Mouse (Mus musculus): ENCODE results near the gene Ddx54. TPM values are rescaled to one million over a fixed set of nuclear protein-coding genes. Genes with fewer than 3 reads are reported as not detected.

Gene Ddx54
- polyA plus RNA-seq, 1 experiment from 2014 or later, result 27.1 TPM

DNA sequence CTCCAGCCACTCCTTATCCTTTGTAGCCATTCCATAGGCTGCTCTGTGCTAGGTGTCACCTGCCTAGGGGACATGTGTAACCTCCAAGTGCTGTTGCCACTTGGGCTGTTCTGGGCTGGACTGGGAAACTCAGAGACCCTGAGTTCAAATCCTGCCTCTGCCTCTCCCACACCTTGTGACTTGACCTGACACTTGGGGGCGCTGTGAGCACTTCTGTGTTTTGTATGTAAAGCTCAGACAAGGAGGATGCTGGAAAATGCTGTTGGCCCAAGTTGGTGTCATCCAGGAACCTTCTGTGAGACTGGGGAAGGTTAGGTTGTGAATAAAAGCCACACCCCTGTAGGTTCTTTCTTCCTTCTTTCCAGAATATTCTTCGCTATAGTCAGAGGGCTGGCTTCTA lies 52.3 kb downstream of the Ddx54 start:
- H3K9ac ChIP-seq (replicated peaks; ENCODE audit: low read depth, low read length), result no peak overlapping the region
- H3K27me3 ChIP-seq (ENCODE audit: control insufficient read depth, insufficient read depth, low read length), result no peaks in the 10 kb centered on the region
- 47% methylated on average over 2 of the region's 2 CpGs for WGBS
- H3K4me3 ChIP-seq (ENCODE audit: low read depth, low read length), result no peak overlapping the region
- H3K4me2 ChIP-seq (replicated peaks; ENCODE audit: low read depth, low read length), result no peak overlapping the region
- no peaks in the 10 kb centered on the region for H3K36me3 ChIP-seq (ENCODE audit: control insufficient read depth, insufficient read depth, low read length)
- no peak for ATAC-seq (ENCODE audit: insufficient number of reproducible peaks, insufficient read depth, low FRiP score, low read depth)
- H3K9me3 ChIP-seq (ENCODE audit: control insufficient read depth, low read depth, low read length), result no peaks in the 10 kb centered on the region
- no peaks in the 10 kb centered on the region for H3K4me1 ChIP-seq (ENCODE audit: control insufficient read depth, insufficient read depth, low read length)
- no peak overlapping the region for H3K27ac ChIP-seq (ENCODE audit: low read length)

- H3K36me3 ChIP-seq (ENCODE audit: control insufficient read depth, insufficient read depth, low read length), result no peaks in the 10 kb centered on the region
- H3K9ac ChIP-seq (replicated peaks; ENCODE audit: low read depth, low read length), result no peak overlapping the region
- H3K27me3 ChIP-seq (ENCODE audit: control insufficient read depth, insufficient read depth, low read length), result no peaks in the 10 kb centered on the region
- H3K4me3 ChIP-seq (ENCODE audit: low read depth, low read length), result no peak overlapping the region
- H3K9me3 ChIP-seq (ENCODE audit: control insufficient read depth, low read depth, low read length), result no peaks in the 10 kb centered on the region
- no peaks in the 10 kb centered on the region for H3K4me1 ChIP-seq (ENCODE audit: control insufficient read depth, insufficient read depth, low read length)
- no peak overlapping the region for H3K4me2 ChIP-seq (replicated peaks; ENCODE audit: low read depth, low read length)
- 66% methylated on average over 7 of the region's 7 CpGs for WGBS
- no peak overlapping the region for H3K27ac ChIP-seq (ENCODE audit: low read length)
- no peak for ATAC-seq (ENCODE audit: insufficient number of reproducible peaks, insufficient read depth, low FRiP score, low read depth)
These were observed 56.2 kb downstream of the Ddx54 start for GRCm38 (mm10) chr5:120668761-120669160.

DNA sequence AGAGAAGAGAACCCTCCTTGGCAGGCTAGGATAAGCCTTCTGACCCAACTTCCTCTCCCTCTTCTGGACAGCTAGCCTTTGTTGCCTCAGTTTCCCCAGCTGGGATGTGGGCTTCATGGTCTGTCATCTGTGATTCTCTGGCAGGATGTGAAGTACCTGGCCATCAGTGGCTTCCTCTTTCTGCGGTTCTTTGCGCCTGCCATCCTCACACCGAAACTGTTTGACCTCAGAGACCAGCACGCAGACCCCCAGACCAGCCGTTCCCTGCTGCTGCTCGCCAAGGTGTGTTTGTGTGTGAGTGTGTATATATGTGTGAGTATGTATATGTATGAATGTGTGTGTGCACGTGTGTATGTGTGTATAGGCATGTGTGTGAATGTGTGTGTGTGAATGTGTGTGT lies 57.6 kb downstream of the Ddx54 start:
- no peaks in the 10 kb centered on the region for H3K36me3 ChIP-seq (ENCODE audit: control insufficient read depth, insufficient read depth, low read length)
- no peak overlapping the region for H3K4me2 ChIP-seq (replicated peaks; ENCODE audit: low read depth, low read length)
- no peak overlapping the region for H3K4me3 ChIP-seq (ENCODE audit: low read depth, low read length)
- no peaks in the 10 kb centered on the region for H3K9me3 ChIP-seq (ENCODE audit: control insufficient read depth, low read depth, low read length)
- no peaks in the 10 kb centered on the region for H3K27me3 ChIP-seq (ENCODE audit: control insufficient read depth, insufficient read depth, low read length)
- H3K9ac ChIP-seq (replicated peaks; ENCODE audit: low read depth, low read length), result no peak overlapping the region
- H3K27ac ChIP-seq (ENCODE audit: low read length), result no peak overlapping the region
- no peak for ATAC-seq (ENCODE audit: insufficient number of reproducible peaks, insufficient read depth, low FRiP score, low read depth)
- H3K4me1 ChIP-seq (ENCODE audit: control insufficient read depth, insufficient read depth, low read length), result 0 out of 2 replicates have a peak, but pooled peaks cover 2% of the 10 kb centered on the region
- WGBS, result 90% methylated on average over 7 of the region's 7 CpGs

GRCm38 (mm10) chr5:120671865-120672264 lies 59.3 kb downstream of the Ddx54 start:
- Histone ChIP-seq H3K4me2 (replicated peaks; ENCODE audit: low read depth, low read length) (no peak overlapping the region), H3K27me3 (ENCODE audit: control insufficient read depth, insufficient read depth, low read length) (no peaks in the 10 kb centered on the region), H3K27ac (ENCODE audit: low read length) (no peak overlapping the region), H3K4me1 (ENCODE audit: control insufficient read depth, insufficient read depth, low read length) (0 out of 2 replicates have a peak, but pooled peaks cover 2% of the 10 kb centered on the region), H3K36me3 (ENCODE audit: control insufficient read depth, insufficient read depth, low read length) (no peaks in the 10 kb centered on the region), H3K9ac (replicated peaks; ENCODE audit: low read depth, low read length) (no peak overlapping the region), H3K4me3 (ENCODE audit: low read depth, low read length) (no peak overlapping the region), H3K9me3 (ENCODE audit: control insufficient read depth, low read depth, low read length) (no peaks in the 10 kb centered on the region)
- ATAC-seq (ENCODE audit: insufficient number of reproducible peaks, insufficient read depth, low FRiP score, low read depth), result no peak
- 82% methylated on average over 3 of the region's 3 CpGs for WGBS

- Histone ChIP-seq H3K9ac (replicated peaks; ENCODE audit: low read depth, low read length) (no peak overlapping the region), H3K4me2 (replicated peaks; ENCODE audit: low read depth, low read length) (no peak overlapping the region), H3K4me3 (ENCODE audit: low read depth, low read length) (no peak overlapping the region), H3K9me3 (ENCODE audit: control insufficient read depth, low read depth, low read length) (no peaks in the 10 kb centered on the region), H3K27ac (ENCODE audit: low read length) (no peak overlapping the region), H3K36me3 (ENCODE audit: control insufficient read depth, insufficient read depth, low read length) (no peaks in the 10 kb centered on the region), H3K27me3 (ENCODE audit: control insufficient read depth, insufficient read depth, low read length) (no peaks in the 10 kb centered on the region), H3K4me1 (ENCODE audit: control insufficient read depth, insufficient read depth, low read length) (0 out of 2 replicates have a peak, but pooled peaks cover 2% of the 10 kb centered on the region)
- WGBS, result 5% methylated on average over 12 of the region's 12 CpGs
- no peak for ATAC-seq (ENCODE audit: insufficient number of reproducible peaks, insufficient read depth, low FRiP score, low read depth)
These were observed 61.1 kb downstream of the Ddx54 start for GRCm38 (mm10) chr5:120673626-120674025.

- H3K27ac ChIP-seq (ENCODE audit: low read length), result no peak overlapping the region
- peaks cover 4% of the 10 kb centered on the region; the same call in 1 of the 2 replicates for H3K4me1 ChIP-seq (ENCODE audit: control insufficient read depth, insufficient read depth, low read length)
- 27% methylated on average over 21 of the region's 21 CpGs for WGBS
- ATAC-seq (ENCODE audit: insufficient number of reproducible peaks, insufficient read depth, low FRiP score, low read depth), result peak; percentile 20; the same call in 1 of the 2 replicates
- H3K9me3 ChIP-seq (ENCODE audit: control insufficient read depth, low read depth, low read length), result no peaks in the 10 kb centered on the region
- H3K4me3 ChIP-seq (ENCODE audit: low read depth, low read length), result no peak overlapping the region
- no peak overlapping the region for H3K9ac ChIP-seq (replicated peaks; ENCODE audit: low read depth, low read length)
- no peak overlapping the region for H3K4me2 ChIP-seq (replicated peaks; ENCODE audit: low read depth, low read length)
- H3K27me3 ChIP-seq (ENCODE audit: control insufficient read depth, insufficient read depth, low read length), result no peaks in the 10 kb centered on the region
- H3K36me3 ChIP-seq (ENCODE audit: control insufficient read depth, insufficient read depth, low read length), result no peaks in the 10 kb centered on the region
These were observed 61.9 kb downstream of the Ddx54 start for GRCm38 (mm10) chr5:120674229-120675145.

- H3K4me1 ChIP-seq (ENCODE audit: control insufficient read depth, insufficient read depth, low read length), result peaks cover 12% of the 10 kb centered on the region; the same call in 1 of the 2 replicates
- H3K27ac ChIP-seq (ENCODE audit: low read length), result no peak overlapping the region
- H3K9me3 ChIP-seq (ENCODE audit: control insufficient read depth, low read depth, low read length), result no peaks in the 10 kb centered on the region
- H3K27me3 ChIP-seq (ENCODE audit: control insufficient read depth, insufficient read depth, low read length), result 0 out of 2 replicates have a peak, but pooled peaks cover 4% of the 10 kb centered on the region
- H3K4me2 ChIP-seq (replicated peaks; ENCODE audit: low read depth, low read length), result no peak overlapping the region
- 14% methylated on average over 2 of the region's 2 CpGs for WGBS
- no peaks in the 10 kb centered on the region for H3K36me3 ChIP-seq (ENCODE audit: control insufficient read depth, insufficient read depth, low read length)
- no peak overlapping the region for H3K9ac ChIP-seq (replicated peaks; ENCODE audit: low read depth, low read length)
- no peak for ATAC-seq (ENCODE audit: insufficient number of reproducible peaks, insufficient read depth, low FRiP score, low read depth)
- no peak overlapping the region for H3K4me3 ChIP-seq (ENCODE audit: low read depth, low read length)
These were observed 65.0 kb downstream of the Ddx54 start for GRCm38 (mm10) chr5:120677516-120677915.

All from stomach, embryonic 14.5 days (tissue).